Mouse (Mus musculus) kidney, postnatal 0 days (tissue): ENCODE data around the gene Gpr68. TPM values are rescaled to one million over a fixed set of nuclear protein-coding genes. Genes with fewer than 3 reads are reported as not detected.
A peak's percentile ranks its signal among the peaks of the same experiment; 100 is the strongest.

ENCODE experiments used
- ATAC-seq: fragments of 200-750 bp; cut with Nextera tagmentation; replicated peaks from 2 replicates; pipeline ENCODE4 v1.8.0; 2017; ENCODE audit warnings: low read depth, moderate number of reproducible peaks, moderate TSS enrichment, moderate library complexity; ENCODE audit not compliant: low FRiP score
- DNase-seq: peaks from one replicate; pipeline ENCODE4 v3.0.0-alpha.2; 2016; ENCODE audit warnings: low spot score
- H3K27ac ChIP-seq: fragments of 300-500 bp; sonication (generic); 2 replicates; pipeline ENCODE4 v1.5.1; 2014; ENCODE audit warnings: mild to moderate bottlenecking
- H3K27me3 ChIP-seq: fragments of 300-500 bp; sonication (generic); 2 replicates; pipeline ENCODE4 v1.6.1; 2014; ENCODE audit warnings: low read length, mixed read lengths; ENCODE audit not compliant: insufficient read depth
- H3K36me3 ChIP-seq: fragments of 300-500 bp; sonication (generic); 2 replicates; pipeline ENCODE4 v1.6.1; 2014; ENCODE audit warnings: low read length, mixed read lengths; ENCODE audit not compliant: insufficient read depth
- H3K4me1 ChIP-seq: fragments of 300-500 bp; sonication (generic); replicated peaks from 2 replicates; pipeline ENCODE4 v1.6.1; 2014; ENCODE audit warnings: antibody characterized with exemption, low read length, mixed read lengths; ENCODE audit not compliant: insufficient read depth
- H3K4me2 ChIP-seq: fragments of 300-500 bp; sonication (generic); 2 replicates; pipeline ENCODE4 v1.6.1; 2014; ENCODE audit warnings: mild to moderate bottlenecking, low read length, moderate library complexity, mixed read lengths
- H3K4me3 ChIP-seq: fragments of 300-500 bp; sonication (generic); replicated peaks from 2 replicates; pipeline ENCODE4 v1.5.1; 2014; ENCODE audit warnings: low read depth, low read length
- H3K9ac ChIP-seq: fragments of 300-500 bp; sonication (generic); 2 replicates; pipeline ENCODE4 v1.6.1; 2014; ENCODE audit warnings: low read depth, low read length
- H3K9me3 ChIP-seq: fragments of 300-500 bp; sonication (generic); replicated peaks from 2 replicates; pipeline ENCODE4 v1.6.1; 2016; ENCODE audit warnings: low read length, inconsistent platforms, mixed read lengths
- CTCF ChIP-seq: IDR thresholded peaks from 2 replicates; pipeline ENCODE4 v1.5.1; 2016; ENCODE audit warnings: antibody characterized with exemption, low read depth, mild to moderate bottlenecking, moderate library complexity
- WGBS: fragments of 180-500 bp; shearing (Covaris S2); extraction: QIAGEN DNeasy Blood & Tissue Kit; methylation state at CpG from one replicate; pipeline ENCODE4 v1.1.7; 2014; 5-methylcytosine and 5-hydroxymethylcytosine counted together
- polyA plus RNA-seq: library from polyadenylated mRNA; unstranded; fragments of >200 nt; fragmentation: Nextera tagmentation; extraction: Ambion mirVana; gene quantifications from 2 replicates; pipeline ENCODE4 v1.2.1, GENCODE M21; 2015

Gene Gpr68
- polyA plus RNA-seq, 1 experiment from 2014 or later, result 0.36 TPM

- DNase-seq, result no peak
- no peak overlapping the region for H3K4me2 ChIP-seq
- TF ChIP-seq CTCF, result no peak
- H3K9ac ChIP-seq, result no peak overlapping the region
- peaks cover 14% of the 10 kb centered on the region; the same call in 1 of the 2 replicates for H3K4me1 ChIP-seq
- no peak overlapping the region for H3K4me3 ChIP-seq
- H3K27me3 ChIP-seq, result peaks cover 36% of the 10 kb centered on the region; the same call in 1 of the 2 replicates
- H3K9me3 ChIP-seq, result no peaks in the 10 kb centered on the region
- no peaks in the 10 kb centered on the region for H3K36me3 ChIP-seq
- 16% methylated on average over 3 of the region's 3 CpGs for WGBS
- no peak for ATAC-seq
- no peak overlapping the region for H3K27ac ChIP-seq
Measured at GRCm38 (mm10) chr12:100896661-100897060, 11.3 kb downstream of the Gpr68 start.

GRCm38 (mm10) chr12:100895504-100895903 is 12.5 kb downstream of the Gpr68 start:
- DNase-seq (no peak), ATAC-seq (no peak)
- 0% methylated on average over 2 of the region's 2 CpGs for WGBS
- H3K9ac ChIP-seq, result no peak overlapping the region
- H3K4me1 ChIP-seq, result peaks cover 14% of the 10 kb centered on the region; the same call in 1 of the 2 replicates
- no peak for TF ChIP-seq CTCF
- H3K36me3 ChIP-seq, result no peaks in the 10 kb centered on the region
- H3K4me2 ChIP-seq, result no peak overlapping the region
- no peaks in the 10 kb centered on the region for H3K9me3 ChIP-seq
- no peak overlapping the region for H3K27ac ChIP-seq
- peaks cover 34% of the 10 kb centered on the region; the same call in 1 of the 2 replicates for H3K27me3 ChIP-seq
- no peak overlapping the region for H3K4me3 ChIP-seq

GRCm38 (mm10) chr12:100890548-100890947 is 17.4 kb downstream of the Gpr68 start:
- no peak for ATAC-seq
- Histone ChIP-seq H3K9ac (no peak overlapping the region), H3K27me3 (no peaks in the 10 kb centered on the region), H3K4me1 (no peaks in the 10 kb centered on the region), H3K4me3 (no peak overlapping the region), H3K27ac (no peak overlapping the region), H3K36me3 (no peaks in the 10 kb centered on the region), H3K4me2 (no peak overlapping the region), H3K9me3 (no peaks in the 10 kb centered on the region)
- WGBS, result 78% methylated on average over 3 of the region's 3 CpGs
- no peak for DNase-seq
- TF ChIP-seq CTCF, result no peak

GRCm38 (mm10) chr12:100887801-100888258 is 20.2 kb downstream of the Gpr68 start:
- H3K9me3 ChIP-seq, result no peaks in the 10 kb centered on the region
- no peaks in the 10 kb centered on the region for H3K27me3 ChIP-seq
- DNase-seq, result peak; percentile 88
- 0 out of 2 replicates have a peak overlapping the region, but pooled peaks have one; percentile 6 for H3K4me2 ChIP-seq
- TF ChIP-seq CTCF, result 0 out of 2 replicates have a peak, but pooled peaks have one; percentile 16
- peak; percentile 75 for ATAC-seq
- H3K36me3 ChIP-seq, result no peaks in the 10 kb centered on the region
- 9% methylated on average over 12 of the region's 12 CpGs for WGBS
- H3K27ac ChIP-seq, result no peak overlapping the region
- H3K4me3 ChIP-seq, result no peak overlapping the region
- H3K9ac ChIP-seq, result no peak overlapping the region
- no peaks in the 10 kb centered on the region for H3K4me1 ChIP-seq

GRCm38 (mm10) chr12:100886877-100887276 is 21.1 kb downstream of the Gpr68 start:
- no peak for TF ChIP-seq CTCF

GRCm38 (mm10) chr12:100885585-100885984 is 22.4 kb downstream of the Gpr68 start:
- Histone ChIP-seq H3K36me3 (no peaks in the 10 kb centered on the region), H3K27ac (no peak overlapping the region), H3K4me1 (no peaks in the 10 kb centered on the region), H3K4me2 (no peak overlapping the region), H3K9me3 (no peaks in the 10 kb centered on the region), H3K4me3 (no peak overlapping the region), H3K9ac (no peak overlapping the region), H3K27me3 (no peaks in the 10 kb centered on the region)
- no peak for ATAC-seq
- 95% methylated on average over 3 of the region's 3 CpGs for WGBS
- TF ChIP-seq CTCF, result no peak
- DNase-seq, result no peak

More at GRCm38 (mm10) chr12:100886877-100887276, 21.1 kb downstream of the Gpr68 start:
- Histone ChIP-seq H3K36me3 (no peaks in the 10 kb centered on the region), H3K4me2 (no peak overlapping the region), H3K9me3 (no peaks in the 10 kb centered on the region), H3K27ac (no peak overlapping the region), H3K27me3 (no peaks in the 10 kb centered on the region), H3K4me1 (no peaks in the 10 kb centered on the region), H3K4me3 (no peak overlapping the region), H3K9ac (no peak overlapping the region)
- ATAC-seq (no peak), DNase-seq (no peak)
- WGBS, result 83% methylated on average over 4 of the region's 4 CpGs

- no peak overlapping the region for H3K9ac ChIP-seq
- DNase-seq, result no peak
- 50% methylated on average over 7 of the region's 7 CpGs for WGBS
- H3K4me2 ChIP-seq, result no peak overlapping the region
- no peak for ATAC-seq
- no peaks in the 10 kb centered on the region for H3K4me1 ChIP-seq
- H3K9me3 ChIP-seq, result no peaks in the 10 kb centered on the region
- H3K27me3 ChIP-seq, result no peaks in the 10 kb centered on the region
- no peak overlapping the region for H3K27ac ChIP-seq
- no peak for TF ChIP-seq CTCF
- no peak overlapping the region for H3K4me3 ChIP-seq
- no peaks in the 10 kb centered on the region for H3K36me3 ChIP-seq
Measured at GRCm38 (mm10) chr12:100883168-100883567, 24.8 kb downstream of the Gpr68 start.
